Mouse (Mus musculus) erythroblast, embryonic 14.5 days (primary cell): ENCODE measurements around the gene Frmd5. TPM values are rescaled to one million over a fixed set of nuclear protein-coding genes. Genes with fewer than 3 reads are reported as not detected.
A peak's percentile ranks its signal among the peaks of the same experiment; 100 is the strongest.
"Not testable (repeated sequence)": the region's sequence is repeated elsewhere in the genome, so short reads cannot be mapped to it uniquely, and the experiment has no call there.

Experiments
- H3K27me3 ChIP-seq: 2 replicates; pipeline ENCODE4 v1.6.1; 2012; ENCODE audit warnings: inconsistent platforms; ENCODE audit not compliant: control insufficient read depth
- H3K36me3 ChIP-seq: 2 replicates; pipeline ENCODE4 v1.6.1; 2012; ENCODE audit warnings: mild to moderate bottlenecking, inconsistent platforms; ENCODE audit not compliant: control insufficient read depth
- H3K4me1 ChIP-seq: 2 replicates; pipeline ENCODE4 v1.6.1; 2012; ENCODE audit warnings: inconsistent platforms; ENCODE audit not compliant: control insufficient read depth
- H3K4me3 ChIP-seq: replicated peaks from 2 replicates; pipeline ENCODE3; 2012; ENCODE audit warnings: moderate library complexity, mild to moderate bottlenecking, inconsistent platforms
- H3K9me3 ChIP-seq: 2 replicates; pipeline ENCODE4 v1.6.1; 2012; ENCODE audit warnings: low read length, inconsistent platforms, mixed read lengths; ENCODE audit not compliant: control insufficient read depth
- GATA1 ChIP-seq: IDR thresholded peaks from 2 replicates; pipeline ENCODE4 v1.6.1; 2012; ENCODE audit warnings: low read length, inconsistent platforms, mixed read lengths
- TAL1 ChIP-seq: IDR thresholded peaks from 3 replicates; pipeline ENCODE4 v1.6.1; 2012; ENCODE audit warnings: low read length, inconsistent platforms, mixed read lengths
- polyA plus RNA-seq: library from polyadenylated mRNA; stranded (reverse); fragments of >175 nt; gene quantifications from 2 replicates; pipeline ENCODE4 v1.2.3, GENCODE M21; 2012

The Frmd5 gene
- polyA plus RNA-seq, 1 experiment = not detected

- H3K9me3 ChIP-seq = no peaks in the 10 kb centered on the region
- H3K4me3 ChIP-seq = no peak overlapping the region
- TF ChIP-seq TAL1 (no peak), GATA1 (no peak)
- peaks cover 3% of the 10 kb centered on the region; the same call in 1 of the 2 replicates for H3K27me3 ChIP-seq
- H3K4me1 ChIP-seq = no peaks in the 10 kb centered on the region
- no peaks in the 10 kb centered on the region for H3K36me3 ChIP-seq
Measured at GRCm38 (mm10) chr2:121570049-121570448, 236.8 kb downstream of the Frmd5 start.

GRCm38 (mm10) chr2:121565911-121566310 is 241.0 kb downstream of the Frmd5 start:
- peaks cover 4% of the 10 kb centered on the region for H3K4me1 ChIP-seq
- TF ChIP-seq TAL1 = no peak
- TF ChIP-seq GATA1 = no peak
- H3K9me3 ChIP-seq = no peaks in the 10 kb centered on the region
- H3K4me3 ChIP-seq = no peak overlapping the region
- no peaks in the 10 kb centered on the region for H3K36me3 ChIP-seq
- no peaks in the 10 kb centered on the region for H3K27me3 ChIP-seq

GRCm38 (mm10) chr2:121563117-121563516 is 243.8 kb downstream of the Frmd5 start:
- H3K4me1 ChIP-seq = peaks cover 4% of the 10 kb centered on the region
- no peak overlapping the region for H3K4me3 ChIP-seq
- no peaks in the 10 kb centered on the region for H3K27me3 ChIP-seq
- H3K36me3 ChIP-seq = no peaks in the 10 kb centered on the region
- 0 out of 3 replicates have a peak, but pooled peaks have one; percentile 5 for TF ChIP-seq TAL1
- TF ChIP-seq GATA1 = no peak
- no peaks in the 10 kb centered on the region for H3K9me3 ChIP-seq

GRCm38 (mm10) chr2:121551271-121551670 is 255.6 kb downstream of the Frmd5 start:
- no peak for TF ChIP-seq GATA1
- TF ChIP-seq TAL1 = no peak
- peaks cover 34% of the 10 kb centered on the region for H3K36me3 ChIP-seq
- no peaks in the 10 kb centered on the region for H3K4me1 ChIP-seq
- H3K27me3 ChIP-seq = no peaks in the 10 kb centered on the region
- H3K9me3 ChIP-seq = no peaks in the 10 kb centered on the region
- no peak overlapping the region for H3K4me3 ChIP-seq

GRCm38 (mm10) chr2:121549630-121550029 is 257.3 kb downstream of the Frmd5 start:
- Histone ChIP-seq H3K4me3 (no peak overlapping the region), H3K27me3 (no peaks in the 10 kb centered on the region), H3K36me3 (peaks cover 51% of the 10 kb centered on the region), H3K9me3 (no peaks in the 10 kb centered on the region), H3K4me1 (no peaks in the 10 kb centered on the region)
- TF ChIP-seq TAL1 (no peak), GATA1 (no peak)

GRCm38 (mm10) chr2:121544829-121545228 is 262.1 kb downstream of the Frmd5 start:
- H3K36me3 ChIP-seq = peaks cover 93% of the 10 kb centered on the region
- no peaks in the 10 kb centered on the region for H3K9me3 ChIP-seq
- H3K4me1 ChIP-seq = no peaks in the 10 kb centered on the region
- H3K4me3 ChIP-seq = no peak overlapping the region
- TF ChIP-seq TAL1 (no peak), GATA1 (no peak)
- no peaks in the 10 kb centered on the region for H3K27me3 ChIP-seq

GRCm38 (mm10) chr2:121525056-121525455 is 281.8 kb downstream of the Frmd5 start:
- H3K27me3 ChIP-seq = no peaks in the 10 kb centered on the region
- H3K9me3 ChIP-seq = no peaks in the 10 kb centered on the region
- peaks cover 13% of the 10 kb centered on the region for H3K4me1 ChIP-seq
- TF ChIP-seq TAL1 (no peak), GATA1 (no peak)
- H3K4me3 ChIP-seq = no peak overlapping the region
- H3K36me3 ChIP-seq = peaks cover 59% of the 10 kb centered on the region

GRCm38 (mm10) chr2:121522830-121523229 is 284.1 kb downstream of the Frmd5 start:
- H3K4me1 ChIP-seq = peaks cover 13% of the 10 kb centered on the region
- not testable (repeated sequence) for H3K4me3 ChIP-seq, H3K27me3 ChIP-seq, H3K9me3 ChIP-seq
- H3K36me3 ChIP-seq = peaks cover 69% of the 10 kb centered on the region

- no peaks in the 10 kb centered on the region for H3K27me3 ChIP-seq
- H3K9me3 ChIP-seq = no peaks in the 10 kb centered on the region
- H3K4me3 ChIP-seq = no peak overlapping the region
- TF ChIP-seq TAL1 = no peak
- no peak for TF ChIP-seq GATA1
- peaks cover 13% of the 10 kb centered on the region for H3K4me1 ChIP-seq
- peaks cover 74% of the 10 kb centered on the region for H3K36me3 ChIP-seq
Measured at GRCm38 (mm10) chr2:121522006-121522405, 284.9 kb downstream of the Frmd5 start.

- H3K9me3 ChIP-seq, H3K4me3 ChIP-seq, H3K27me3 ChIP-seq: not testable (repeated sequence)
- Histone ChIP-seq H3K4me1 (peaks cover 16% of the 10 kb centered on the region), H3K36me3 (peaks cover 74% of the 10 kb centered on the region)
Measured at GRCm38 (mm10) chr2:121518711-121519110, 288.2 kb downstream of the Frmd5 start.
